Mouse (Mus musculus): Measurements from ENCODE around the gene Ccdc88c.

The Ccdc88c gene

GRCm38 (mm10) chr12:101028954-101029731, at the start of gene Ccdc88c:
TSS of gene Ccdc88c (minus strand) at chr12:101029056.
- in situ Hi-C loops (cut with MboI, MseI), result no loop called here

- in situ Hi-C loops (cut with MboI, MseI), result no loop called here
These were observed 49.1 kb upstream of the Ccdc88c start for GRCm38 (mm10) chr12:101077955-101078354.

- in situ Hi-C loops (cut with MboI, MseI), result no loop called here
These were observed 46.6 kb upstream of the Ccdc88c start for GRCm38 (mm10) chr12:101075433-101075832.

GRCm38 (mm10) chr12:101074821-101075429, 46.1 kb upstream of the Ccdc88c start:
- in situ Hi-C loops (cut with MboI, MseI), result no loop called here

- in situ Hi-C loops (cut with MboI, MseI), result no loop called here
These were observed 41.0 kb upstream of the Ccdc88c start for GRCm38 (mm10) chr12:101069813-101070212.

- in situ Hi-C loops (cut with MboI, MseI), result no loop called here
These were observed 37.5 kb upstream of the Ccdc88c start for GRCm38 (mm10) chr12:101066329-101066728.

- in situ Hi-C loops (cut with MboI, MseI), result no loop called here
These were observed 11.1 kb upstream of the Ccdc88c start for GRCm38 (mm10) chr12:101039956-101040355.

GRCm38 (mm10) chr12:101028247-101028953, 456 bp downstream of the Ccdc88c start:
- in situ Hi-C loops (cut with MboI, MseI), result no loop called here

- in situ Hi-C loops (cut with MboI, MseI), result no loop called here
These were observed 1.2 kb downstream of the Ccdc88c start for GRCm38 (mm10) chr12:101027451-101028246.

- in situ Hi-C loops (cut with MboI, MseI), result no loop called here
These were observed 1.9 kb downstream of the Ccdc88c start for GRCm38 (mm10) chr12:101026946-101027345.

GRCm38 (mm10) chr12:101026518-101026917, 2.3 kb downstream of the Ccdc88c start:
- in situ Hi-C loops (cut with MboI, MseI), result no loop called here

GRCm38 (mm10) chr12:101026025-101026424, 2.8 kb downstream of the Ccdc88c start:
- in situ Hi-C loops (cut with MboI, MseI), result no loop called here

GRCm38 (mm10) chr12:101025379-101025778, 3.5 kb downstream of the Ccdc88c start:
- in situ Hi-C loops (cut with MboI, MseI), result no loop called here

GRCm38 (mm10) chr12:101024824-101025223, 4.0 kb downstream of the Ccdc88c start:
- in situ Hi-C loops (cut with MboI, MseI), result loop anchor here (25.0 kb wide), 1 partner anchor 1662 kb away; no protein-coding TSS in a partner anchor

GRCm38 (mm10) chr12:101023143-101023542, 5.7 kb downstream of the Ccdc88c start:
- in situ Hi-C loops (cut with MboI, MseI), result loop anchor here (25.0 kb wide), 1 partner anchor 1664 kb away; no protein-coding TSS in a partner anchor

- in situ Hi-C loops (cut with MboI, MseI), result loop anchor here (25.0 kb wide), 1 partner anchor 1665 kb away; no protein-coding TSS in a partner anchor
These were observed 6.5 kb downstream of the Ccdc88c start for GRCm38 (mm10) chr12:101022353-101022752.

GRCm38 (mm10) chr12:101021484-101022226, 7.2 kb downstream of the Ccdc88c start:
- in situ Hi-C loops (cut with MboI, MseI), result loop anchor here (25.0 kb wide), 1 partner anchor 1666 kb away; no protein-coding TSS in a partner anchor

- in situ Hi-C loops (cut with MboI, MseI), result loop anchor here (25.0 kb wide), 1 partner anchor 1667 kb away; no protein-coding TSS in a partner anchor
These were observed 8.4 kb downstream of the Ccdc88c start for GRCm38 (mm10) chr12:101020210-101021015.

- in situ Hi-C loops (cut with MboI, MseI), result loop anchor here (25.0 kb wide), 1 partner anchor 1668 kb away; no protein-coding TSS in a partner anchor
These were observed 9.4 kb downstream of the Ccdc88c start for GRCm38 (mm10) chr12:101019443-101019842.

Measured in regulatory T cell (primary cell).